In the genomic region with DNA sequence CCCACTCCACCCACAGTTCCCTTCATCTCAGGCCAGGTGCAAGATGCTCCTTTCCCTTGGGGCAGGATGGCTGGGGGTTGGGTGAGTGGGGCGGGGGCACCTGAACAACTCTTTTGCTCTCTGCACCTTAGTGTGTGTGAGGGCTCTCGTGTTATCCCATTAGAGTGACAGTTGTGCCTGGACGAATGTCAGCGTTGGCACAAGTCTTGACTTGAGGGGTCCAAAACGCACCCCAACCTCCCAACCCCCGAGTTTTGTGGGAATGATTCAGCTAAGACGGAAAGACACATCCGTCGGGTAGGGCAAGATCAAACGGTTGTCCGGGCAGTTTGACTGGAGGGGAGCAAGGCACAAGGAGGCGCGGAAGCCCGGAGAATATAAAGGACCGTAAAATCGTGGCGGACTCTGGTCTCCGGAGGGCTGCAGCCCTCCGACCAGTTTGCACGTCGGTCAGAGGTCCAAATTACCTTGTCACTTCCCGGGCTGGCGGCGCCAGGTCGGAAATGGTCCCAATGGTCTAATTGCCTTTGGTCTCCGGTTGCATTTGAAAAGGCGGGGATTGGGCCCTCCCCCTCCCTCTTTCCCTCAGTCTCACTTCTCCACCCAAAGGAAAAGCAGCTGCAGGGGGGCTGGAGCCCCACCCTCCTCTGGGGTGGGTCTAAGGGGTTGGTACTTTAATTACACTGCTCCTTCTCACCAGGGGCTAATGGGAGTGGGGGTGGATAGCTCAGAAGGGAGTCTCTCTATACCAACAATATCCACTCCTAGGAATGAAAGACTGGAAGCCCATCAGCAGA, we compare ENCODE assay signal across 14 mouse cellular contexts. TPM values are rescaled to one million over a fixed set of nuclear protein-coding genes. Genes with fewer than 3 reads are reported as not detected.
DNase-seq lines count a peak whose midpoint lies in the region; ATAC-seq lines count a peak whose summit lies in the region.
"Had no signal": no experiment of that assay in that cellular context is flagged by ENCODE, and none has a peak within 500 bp of the region (broad histone marks: within the 10 kb centered on the region; RNA-seq: fewer than 3 reads in every experiment).

No protein-coding gene starts in this region.

- H3K4me2 ChIP-seq in kidney, embryonic 16.5 days (replicated peaks; ENCODE audit: low read depth, low read length) = peak overlapping the region; percentile 33
- H3K4me2 ChIP-seq in intestine, embryonic 14.5 days (ENCODE audit: low read length) = peak overlapping the region; percentile 9; the same call in 1 of the 2 replicates
- peak overlapping the region; percentile 19 for H3K4me2 ChIP-seq in neural tube, embryonic 11.5 days (ENCODE audit: low read depth)

- no peak for DNase-seq in kidney, adult 8-10 months
- DNase-seq in embryo, embryonic 9.5 days (ENCODE audit: extremely low spot score) = peak; percentile 43
- DNase-seq in intestine, embryonic 14.5 days (ENCODE audit: low spot score) = peak; percentile 72
- peak; percentile 46 for DNase-seq in neural tube, embryonic 11.5 days (ENCODE audit: low spot score)
- DNase-seq in urinary bladder, postnatal 25 days (ENCODE audit: low spot score) = no peak
- DNase-seq in spleen, adult 18-20 months = no peak
- DNase-seq: gastrocnemius, adult 2 months; layer of hippocampus, postnatal 36 days; thymus, postnatal 36 days had no signal

- H3K9ac ChIP-seq in kidney, embryonic 16.5 days (replicated peaks; ENCODE audit: low read length) = no peak overlapping the region
- H3K9ac ChIP-seq in intestine, embryonic 14.5 days (ENCODE audit: low read length) = no peak overlapping the region
- 0 out of 2 replicates have a peak overlapping the region, but pooled peaks have one; percentile 10 for H3K9ac ChIP-seq in neural tube, embryonic 11.5 days (ENCODE audit: low read length)

- H3K9me3 ChIP-seq in kidney, embryonic 16.5 days (ENCODE audit: low read length) = no peaks in the 10 kb centered on the region
- no peaks in the 10 kb centered on the region for H3K9me3 ChIP-seq in intestine, embryonic 14.5 days (ENCODE audit: control insufficient read depth, low read length)
- no peaks in the 10 kb centered on the region for H3K9me3 ChIP-seq in neural tube, embryonic 11.5 days (ENCODE audit: control insufficient read depth, low read length)

- peaks cover 25% of the 10 kb centered on the region for H3K4me1 ChIP-seq in kidney, embryonic 16.5 days (ENCODE audit: insufficient read depth, low read length)
- peaks cover 7% of the 10 kb centered on the region; the same call in 1 of the 2 replicates for H3K4me1 ChIP-seq in intestine, embryonic 14.5 days (replicated peaks; ENCODE audit: control insufficient read depth, insufficient read depth, low read length)
- 0 out of 2 replicates have a peak, but pooled peaks cover 5% of the 10 kb centered on the region for H3K4me1 ChIP-seq in neural tube, embryonic 11.5 days (ENCODE audit: control insufficient read depth, insufficient read depth, low read length)

- H3K36me3 ChIP-seq in kidney, embryonic 16.5 days (ENCODE audit: insufficient read depth, low read length) = no peaks in the 10 kb centered on the region
- no peaks in the 10 kb centered on the region for H3K36me3 ChIP-seq in intestine, embryonic 14.5 days (ENCODE audit: control insufficient read depth, insufficient read depth, low read length)
- H3K36me3 ChIP-seq in neural tube, embryonic 11.5 days (ENCODE audit: control insufficient read depth, insufficient read depth, low read length) = no peaks in the 10 kb centered on the region

- peaks cover 93% of the 10 kb centered on the region for H3K27me3 ChIP-seq in kidney, embryonic 16.5 days (ENCODE audit: insufficient read depth, low read length)
- peaks cover 100% of the 10 kb centered on the region for H3K27me3 ChIP-seq in intestine, embryonic 14.5 days (replicated peaks; ENCODE audit: control insufficient read depth, insufficient read depth, low read length)
- peaks cover 98% of the 10 kb centered on the region for H3K27me3 ChIP-seq in neural tube, embryonic 11.5 days (ENCODE audit: control insufficient read depth, insufficient read depth, low read length)

- peak overlapping the region; percentile 28 for H3K4me3 ChIP-seq in kidney, embryonic 16.5 days (ENCODE audit: low read length)
- H3K4me3 ChIP-seq in intestine, embryonic 14.5 days (ENCODE audit: low read depth, low read length) = no peak overlapping the region; the same call in 1 of the 2 replicates
- H3K4me3 ChIP-seq in neural tube, embryonic 11.5 days (ENCODE audit: low read depth, low read length) = peak overlapping the region; percentile 20

- 0 out of 2 replicates have a peak, but pooled peaks have one; percentile 17 for ATAC-seq in kidney, embryonic 16.5 days (ENCODE audit: low FRiP score, low TSS enrichment)
- no peak for ATAC-seq in intestine, embryonic 14.5 days (replicated peaks; ENCODE audit: low FRiP score, low TSS enrichment, low read depth)
- no peak for ATAC-seq in neural tube, embryonic 11.5 days (ENCODE audit: insufficient read depth, low FRiP score, low TSS enrichment)
- ATAC-seq in monocyte, adult 5-6 weeks (replicated peaks; ENCODE audit: insufficient number of reproducible peaks, low FRiP score, low TSS enrichment, poor library complexity, severe bottlenecking) = no peak

- no peak overlapping the region for H3K27ac ChIP-seq in kidney, embryonic 16.5 days (ENCODE audit: low read length)
- H3K27ac ChIP-seq in intestine, embryonic 14.5 days (ENCODE audit: low read depth) = no peak overlapping the region
- H3K27ac ChIP-seq in neural tube, embryonic 11.5 days (ENCODE audit: low read depth, low read length) = no peak overlapping the region
- H3K27ac ChIP-seq: gastrocnemius, adult 2 months had no signal

- under 1% methylated on average over 27 of the region's 27 CpGs for WGBS in kidney, embryonic 16.5 days
- under 1% methylated on average over 27 of the region's 27 CpGs for WGBS in intestine, embryonic 14.5 days
- under 1% methylated on average over 27 of the region's 27 CpGs for WGBS in neural tube, embryonic 11.5 days

RNA-seq across cellular contexts. Expression of a gene that starts 1.2 kb away (rescaled TPM):
- polyA plus RNA-seq in kidney, embryonic 16.5 days (2015; fragmentation: Nextera tagmentation; extraction: Ambion mirVana) = not detected in 2 replicates
- polyA plus RNA-seq in intestine, embryonic 14.5 days (2014; fragmentation: Nextera tagmentation; extraction: Ambion mirVana) = not detected in 2 replicates
- 1.9 TPM in 2 replicates for polyA plus RNA-seq in neural tube, embryonic 11.5 days (2014; fragmentation: Nextera tagmentation; extraction: Ambion mirVana)
- not detected in 3 replicates for total RNA-seq in monocyte, adult 5-6 weeks (2017)
- total RNA-seq: adrenal gland, adult 18-20 months; gastrocnemius, adult 2 months; layer of hippocampus, postnatal 36 days had no signal
- polyA plus RNA-seq: lung, embryonic 16.5 days had no signal

RNA-seq across cellular contexts. Expression of a gene that starts 53.8 kb away (rescaled TPM):
- polyA plus RNA-seq in kidney, embryonic 16.5 days (2015; fragmentation: Nextera tagmentation; extraction: Ambion mirVana) = 0.15 TPM in 2 replicates
- polyA plus RNA-seq in intestine, embryonic 14.5 days (2014; fragmentation: Nextera tagmentation; extraction: Ambion mirVana) = 0.35 and 0.39 TPM in 2 replicates
- polyA plus RNA-seq in neural tube, embryonic 11.5 days (2014; fragmentation: Nextera tagmentation; extraction: Ambion mirVana) = 0.11 and 0.26 TPM in 2 replicates
- not detected in 3 replicates for total RNA-seq in monocyte, adult 5-6 weeks (2017)
- total RNA-seq: adrenal gland, adult 18-20 months; layer of hippocampus, postnatal 36 days had no signal
- polyA plus RNA-seq: embryonic facial prominence, embryonic 14.5 days; lung, embryonic 16.5 days had no signal

Comparison
In these comparisons a context has a peak if more than half of its experiments do, and no peak if none do; other contexts are left out.
1. DNase-seq: peak in embryo, embryonic 9.5 days (single experiment), intestine, embryonic 14.5 days (single experiment) and neural tube, embryonic 11.5 days (single experiment); none in kidney, adult 8-10 months (0 of 2), urinary bladder, postnatal 25 days (single experiment) and spleen, adult 18-20 months (0 of 2).
2. Peak in every context shown above with its lines, with median percentiles within 50 percentile points of each other: H3K4me2 ChIP-seq.